Mouse (Mus musculus) kidney, embryonic 14.5 days (tissue): ENCODE data around the gene Gm13420. TPM values are rescaled to one million over a fixed set of nuclear protein-coding genes. Genes with fewer than 3 reads are reported as not detected.
"Not testable (repeated sequence)": the region's sequence is repeated elsewhere in the genome, so short reads cannot be mapped to it uniquely, and the experiment has no call there.

Source experiments
- ATAC-seq: fragments of 200-750 bp; cut with Nextera tagmentation; 2 replicates; pipeline ENCODE4 v1.8.0; 2017; ENCODE audit warnings: moderate number of reproducible peaks, mild to moderate bottlenecking, moderate TSS enrichment, moderate library complexity; ENCODE audit not compliant: low FRiP score, low TSS enrichment
- H3K27ac ChIP-seq: fragments of 300-500 bp; sonication (generic); 2 replicates; pipeline ENCODE4 v1.5.1; 2014; ENCODE audit warnings: low read depth, mild to moderate bottlenecking, low read length, moderate library complexity, mixed read lengths
- H3K27me3 ChIP-seq: fragments of 300-500 bp; sonication (generic); 2 replicates; pipeline ENCODE4 v1.6.1; 2014; ENCODE audit warnings: mild to moderate bottlenecking, low read length; ENCODE audit not compliant: control insufficient read depth, insufficient read depth
- H3K36me3 ChIP-seq: fragments of 300-500 bp; sonication (generic); 2 replicates; pipeline ENCODE4 v1.6.1; 2014; ENCODE audit warnings: low read length, mixed read lengths; ENCODE audit not compliant: control insufficient read depth, insufficient read depth
- H3K4me1 ChIP-seq: fragments of 300-500 bp; sonication (generic); 2 replicates; pipeline ENCODE4 v1.6.1; 2014; ENCODE audit warnings: low read length, mixed read lengths; ENCODE audit not compliant: control insufficient read depth, insufficient read depth
- H3K4me2 ChIP-seq: fragments of 300-500 bp; sonication (generic); replicated peaks from 2 replicates; pipeline ENCODE4 v1.6.1; 2014; ENCODE audit warnings: low read depth, mild to moderate bottlenecking, low read length
- H3K4me3 ChIP-seq: fragments of 300-500 bp; sonication (generic); 2 replicates; pipeline ENCODE4 v1.5.1; 2014; ENCODE audit warnings: mild to moderate bottlenecking, low read length
- H3K9ac ChIP-seq: fragments of 300-500 bp; sonication (generic); 2 replicates; pipeline ENCODE4 v1.6.1; 2014; ENCODE audit warnings: low read depth, mild to moderate bottlenecking, low read length, moderate library complexity
- H3K9me3 ChIP-seq: fragments of 300-500 bp; sonication (generic); 2 replicates; pipeline ENCODE4 v1.6.1; 2016; ENCODE audit warnings: low read length; ENCODE audit not compliant: control insufficient read depth
- WGBS: fragments of 180-500 bp; shearing (Covaris S2); extraction: QIAGEN DNeasy Blood & Tissue Kit; methylation state at CpG from one replicate; pipeline ENCODE4 v1.1.7; 2014; 5-methylcytosine and 5-hydroxymethylcytosine counted together
- polyA plus RNA-seq: library from polyadenylated mRNA; unstranded; fragments of >200 nt; fragmentation: Nextera tagmentation; extraction: Ambion mirVana; gene quantifications from 2 replicates; pipeline ENCODE4 v1.2.1, GENCODE M21; 2014

The Gm13420 gene
- polyA plus RNA-seq = 0.84 and 1.5 TPM in 2 replicates

DNA sequence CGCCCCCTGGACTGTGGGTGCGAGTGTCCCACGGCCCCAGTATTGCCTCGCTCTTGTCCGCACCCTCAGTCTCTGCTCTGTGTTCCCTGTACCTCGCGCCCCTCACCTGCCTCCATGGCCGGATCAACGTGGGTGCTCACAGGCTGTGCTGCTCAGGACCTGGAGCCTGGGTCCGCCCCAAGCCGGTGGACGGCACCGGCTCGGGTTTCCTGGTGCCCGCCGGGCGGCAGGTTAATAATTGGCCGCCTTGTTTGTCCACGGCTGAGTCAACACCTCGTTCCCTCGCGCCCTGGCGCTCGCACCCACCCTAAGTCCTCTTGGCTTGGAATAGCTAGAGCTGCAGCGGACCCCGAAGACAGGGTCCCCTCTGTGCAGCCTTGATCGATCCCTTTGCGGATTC lies at the start of gene Gm13420:
TSS of gene Gm13420 (minus strand) at position 189 of the 400 bp plus-strand sequence.
- Histone ChIP-seq H3K4me3 (peak within 1 kb of the TSS; percentile 21), H3K4me1 (peaks cover 14% of the 10 kb centered on the region; the same call in 1 of the 2 replicates), H3K9me3 (no peaks in the 10 kb centered on the region), H3K4me2 (peak within 1 kb of the TSS; percentile 48), H3K9ac (no peak within 1 kb of the TSS), H3K27me3 (peaks cover 35% of the 10 kb centered on the region), H3K27ac (no peak within 1 kb of the TSS), H3K36me3 (no peaks in the 10 kb centered on the region)
- 2% methylated on average over 28 of the region's 28 CpGs for WGBS
- peak; percentile 70 for ATAC-seq

GRCm38 (mm10) chr2:29792772-29793487 lies 41.4 kb upstream of the Gm13420 start:
- H3K9me3 ChIP-seq = no peaks in the 10 kb centered on the region
- H3K4me3 ChIP-seq = no peak overlapping the region
- ATAC-seq = no peak
- H3K4me1 ChIP-seq = no peaks in the 10 kb centered on the region
- H3K9ac ChIP-seq = no peak overlapping the region
- WGBS = 92% methylated on average over 2 of the region's 2 CpGs
- no peak overlapping the region for H3K27ac ChIP-seq
- H3K4me2 ChIP-seq = no peak overlapping the region
- peaks cover 42% of the 10 kb centered on the region for H3K36me3 ChIP-seq
- H3K27me3 ChIP-seq = no peaks in the 10 kb centered on the region

DNA sequence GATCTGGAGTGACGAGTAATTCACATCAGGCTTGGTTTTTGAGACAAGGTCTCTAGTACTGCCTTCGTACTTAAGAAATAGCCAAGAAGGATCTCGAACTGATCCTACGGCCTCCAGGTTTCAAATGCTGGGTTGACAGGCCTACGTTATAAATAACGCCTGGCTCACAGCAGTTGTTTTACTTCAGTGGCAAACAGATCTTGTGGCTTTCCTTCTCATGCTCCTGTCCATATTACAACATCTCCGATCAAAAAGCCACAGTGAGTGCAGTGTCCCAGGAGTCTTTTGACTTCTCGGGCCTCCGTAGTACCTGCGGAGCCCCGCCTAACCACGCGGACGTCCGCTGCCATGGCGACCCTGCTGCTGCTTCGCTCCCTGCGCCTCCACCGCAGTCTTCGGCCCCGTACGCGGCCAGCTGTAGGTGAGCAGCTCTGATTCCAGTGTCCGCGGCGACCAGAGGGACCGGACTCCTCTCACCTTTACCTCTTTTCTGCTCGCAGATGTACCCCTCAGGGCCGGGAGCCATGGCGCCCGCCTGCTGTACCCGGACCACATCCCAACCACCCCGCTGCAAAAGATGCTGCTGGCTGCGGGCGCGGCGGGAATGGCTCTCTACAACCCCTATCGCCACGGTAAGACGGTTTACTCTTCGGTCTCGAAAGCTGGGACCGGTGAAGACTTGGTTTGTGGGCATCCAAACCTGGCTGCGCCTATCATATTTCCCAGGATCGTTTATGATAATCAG lies 36.6 kb upstream of the Gm13420 start, which contains the start of gene Trub2:
TSS of gene Trub2 (minus strand) at position 566 of the 745 bp plus-strand sequence.
- Histone ChIP-seq H3K4me2 (peak within 1 kb of the TSS; percentile 79), H3K9ac (peak within 1 kb of the TSS; percentile 51), H3K9me3 (no peaks in the 10 kb centered on the region), H3K27ac (peak within 1 kb of the TSS; percentile 33; the same call in 1 of the 2 replicates), H3K36me3 (peaks cover 56% of the 10 kb centered on the region), H3K27me3 (no peaks in the 10 kb centered on the region), H3K4me1 (peaks cover 7% of the 10 kb centered on the region; the same call in 1 of the 2 replicates), H3K4me3 (peak within 1 kb of the TSS; percentile 66)
- under 1% methylated on average over 45 of the region's 45 CpGs for WGBS
- peak; percentile 74 for ATAC-seq

GRCm38 (mm10) chr2:29787104-29787917 lies 35.8 kb upstream of the Gm13420 start, which contains the start of gene Coq4:
Gene Coq4, plus strand, starts transcription at chr2:29787493.
- no peaks in the 10 kb centered on the region for H3K27me3 ChIP-seq
- peak within 1 kb of the TSS; percentile 66 for H3K4me3 ChIP-seq
- WGBS = 1% methylated on average over 31 of the region's 31 CpGs
- H3K4me2 ChIP-seq = peak within 1 kb of the TSS; percentile 79
- H3K4me1 ChIP-seq = peaks cover 7% of the 10 kb centered on the region; the same call in 1 of the 2 replicates
- H3K36me3 ChIP-seq = peaks cover 60% of the 10 kb centered on the region
- peak within 1 kb of the TSS; percentile 51 for H3K9ac ChIP-seq
- ATAC-seq = peak; percentile 84
- H3K27ac ChIP-seq = peak within 1 kb of the TSS; percentile 33; the same call in 1 of the 2 replicates
- H3K9me3 ChIP-seq = no peaks in the 10 kb centered on the region

DNA sequence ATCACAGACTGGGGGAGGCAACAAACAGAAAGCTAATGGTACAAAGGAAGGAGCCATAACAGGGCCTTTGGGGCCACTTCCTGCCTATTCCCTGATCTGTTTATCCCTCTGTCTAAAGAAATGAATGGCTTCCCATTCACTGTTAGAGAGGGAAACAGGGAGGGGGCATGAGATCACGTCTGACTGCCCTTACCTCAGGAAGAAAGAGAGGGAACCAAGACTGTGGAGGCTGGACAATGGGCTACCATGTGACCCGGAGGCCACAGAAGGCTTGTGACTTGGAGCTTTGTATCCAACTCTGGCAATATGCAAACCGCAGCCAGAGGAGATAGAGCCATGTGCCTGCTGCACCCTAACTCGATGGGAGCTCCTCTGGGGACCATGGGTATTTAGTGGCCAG lies 32.8 kb upstream of the Gm13420 start:
- no peak overlapping the region for H3K4me2 ChIP-seq
- no peak for ATAC-seq
- H3K27me3 ChIP-seq = no peaks in the 10 kb centered on the region
- no peak overlapping the region; the same call in 1 of the 2 replicates for H3K9ac ChIP-seq
- peaks cover 7% of the 10 kb centered on the region; the same call in 1 of the 2 replicates for H3K4me1 ChIP-seq
- H3K27ac ChIP-seq = no peak overlapping the region
- H3K36me3 ChIP-seq = peaks cover 67% of the 10 kb centered on the region
- WGBS = 69% methylated on average over 4 of the region's 4 CpGs
- peaks cover 3% of the 10 kb centered on the region; the same call in 1 of the 2 replicates for H3K9me3 ChIP-seq
- H3K4me3 ChIP-seq = no peak overlapping the region

- H3K27ac ChIP-seq, H3K4me3 ChIP-seq, H3K9me3 ChIP-seq, H3K9ac ChIP-seq, H3K27me3 ChIP-seq, H3K4me2 ChIP-seq, ATAC-seq, H3K4me1 ChIP-seq: not testable (repeated sequence)
- peaks cover 95% of the 10 kb centered on the region for H3K36me3 ChIP-seq
- 90% methylated on average over 2 of the region's 2 CpGs for WGBS
These were observed 29.8 kb upstream of the Gm13420 start for GRCm38 (mm10) chr2:29781256-29781655.

GRCm38 (mm10) chr2:29773323-29773722 lies 21.8 kb upstream of the Gm13420 start:
- no peak overlapping the region for H3K9ac ChIP-seq
- WGBS = 96% methylated on average over 4 of the region's 4 CpGs
- ATAC-seq = no peak
- H3K36me3 ChIP-seq = peaks cover 28% of the 10 kb centered on the region
- no peaks in the 10 kb centered on the region for H3K27me3 ChIP-seq
- H3K4me1 ChIP-seq = no peaks in the 10 kb centered on the region
- no peak overlapping the region for H3K4me2 ChIP-seq
- no peak overlapping the region for H3K4me3 ChIP-seq
- H3K9me3 ChIP-seq = no peaks in the 10 kb centered on the region
- H3K27ac ChIP-seq = no peak overlapping the region

DNA sequence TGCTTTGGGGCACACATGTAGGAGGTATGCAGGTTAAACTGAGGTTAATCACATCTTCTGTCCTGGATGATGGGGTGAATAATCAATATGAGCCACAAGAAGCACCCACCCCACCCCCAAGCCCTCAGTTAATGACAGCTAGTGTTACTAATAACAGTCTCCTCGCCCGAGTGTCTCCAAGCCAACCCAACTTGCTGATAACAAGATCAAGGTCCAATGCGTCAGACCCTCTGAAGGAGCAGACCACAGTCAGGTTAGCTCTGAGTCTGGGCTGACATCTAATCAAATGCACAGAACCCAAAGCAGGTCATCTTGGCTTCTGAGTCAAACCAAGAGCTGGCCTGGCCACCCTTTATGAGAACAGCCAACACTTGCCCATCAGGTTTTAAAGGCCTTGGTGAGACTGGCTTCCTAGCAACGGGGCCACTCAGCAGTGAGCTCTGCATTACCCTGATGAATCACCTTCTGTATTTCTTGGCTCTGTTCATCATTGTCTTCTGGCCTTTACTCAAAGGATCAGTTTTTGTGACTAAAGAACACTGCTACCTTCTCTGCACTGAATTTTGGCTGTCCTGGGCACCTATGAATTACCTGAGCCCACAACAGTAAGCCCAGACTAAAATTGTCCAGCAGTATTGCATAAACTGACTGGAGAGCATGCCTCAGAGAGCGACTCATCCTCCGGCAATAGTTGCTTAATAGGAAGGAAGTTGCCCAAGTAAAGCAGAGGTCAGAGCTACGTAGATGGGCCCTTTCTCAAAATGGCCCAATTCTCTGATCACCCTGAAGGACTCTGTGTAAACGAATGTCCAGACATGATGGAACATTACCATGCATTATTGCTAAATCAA lies 20.4 kb upstream of the Gm13420 start:
- 81% methylated on average over 8 of the region's 8 CpGs for WGBS
- no peak overlapping the region for H3K9ac ChIP-seq
- no peaks in the 10 kb centered on the region for H3K4me1 ChIP-seq

More for the DNA sequence above, 20.4 kb upstream of the Gm13420 start:
- H3K36me3 ChIP-seq = peaks cover 13% of the 10 kb centered on the region
- H3K27me3 ChIP-seq = no peaks in the 10 kb centered on the region
- no peak overlapping the region for H3K4me3 ChIP-seq
- H3K9me3 ChIP-seq = no peaks in the 10 kb centered on the region
- H3K27ac ChIP-seq = no peak overlapping the region
- no peak overlapping the region for H3K4me2 ChIP-seq
- ATAC-seq = no peak
